Mouse (Mus musculus): ENCODE data around the gene Asic2.
A peak's percentile ranks its signal among the peaks of the same experiment; 100 is the strongest.

Gene Asic2

GRCm38 (mm10) chr11:81115666-81116065 lies 852.6 kb downstream of the Asic2 start:
- no peak for DNase-seq (ENCODE audit: low spot score in 2 of 2)

- no peak for DNase-seq (ENCODE audit: low spot score in 2 of 2)
Measured at GRCm38 (mm10) chr11:81111626-81112025, 856.6 kb downstream of the Asic2 start.

GRCm38 (mm10) chr11:81110049-81110448 lies 858.2 kb downstream of the Asic2 start:
- DNase-seq (ENCODE audit: low spot score in 2 of 2): no peak

GRCm38 (mm10) chr11:81106949-81107348 lies 861.3 kb downstream of the Asic2 start:
- DNase-seq (ENCODE audit: low spot score in 2 of 2): no peak

- DNase-seq (ENCODE audit: low spot score in 2 of 2): no peak
Measured at GRCm38 (mm10) chr11:81100829-81101228, 867.4 kb downstream of the Asic2 start.

GRCm38 (mm10) chr11:81096011-81096410 lies 872.2 kb downstream of the Asic2 start:
- peak; percentile 80 to 84 for DNase-seq (ENCODE audit: low spot score in 2 of 2)

- DNase-seq (ENCODE audit: low spot score in 2 of 2): peak; percentile 46 to 64
Measured at GRCm38 (mm10) chr11:81094581-81094980, 873.7 kb downstream of the Asic2 start.

GRCm38 (mm10) chr11:81092161-81092560 lies 876.1 kb downstream of the Asic2 start:
- DNase-seq (ENCODE audit: low spot score in 2 of 2): no peak

- DNase-seq (ENCODE audit: low spot score in 2 of 2): no peak
Measured at GRCm38 (mm10) chr11:81083822-81084221, 884.4 kb downstream of the Asic2 start.

- DNase-seq (ENCODE audit: low spot score in 2 of 2): peak in 1 of 2 experiments; percentile 42
Measured at GRCm38 (mm10) chr11:81080076-81080805, 888.0 kb downstream of the Asic2 start.

- no peak for DNase-seq (ENCODE audit: low spot score in 2 of 2)
Measured at GRCm38 (mm10) chr11:81079237-81079636, 889.0 kb downstream of the Asic2 start.

- peak; percentile 45 to 50 for DNase-seq (ENCODE audit: low spot score in 2 of 2)
Measured at GRCm38 (mm10) chr11:81071836-81072235, 896.4 kb downstream of the Asic2 start.

GRCm38 (mm10) chr11:81065386-81065785 lies 902.9 kb downstream of the Asic2 start:
- DNase-seq (ENCODE audit: low spot score in 2 of 2): no peak

- DNase-seq (ENCODE audit: low spot score in 2 of 2): no peak
Measured at GRCm38 (mm10) chr11:81064006-81064405, 904.3 kb downstream of the Asic2 start.

GRCm38 (mm10) chr11:81060077-81060476 lies 908.2 kb downstream of the Asic2 start:
- no peak for DNase-seq (ENCODE audit: low spot score in 2 of 2)

GRCm38 (mm10) chr11:81059546-81059945 lies 908.7 kb downstream of the Asic2 start:
- DNase-seq (ENCODE audit: low spot score in 2 of 2): peak; percentile 20 to 34

- DNase-seq (ENCODE audit: low spot score in 2 of 2): no peak
Measured at GRCm38 (mm10) chr11:81057506-81057905, 910.8 kb downstream of the Asic2 start.

- DNase-seq (ENCODE audit: low spot score in 2 of 2): no peak
Measured at GRCm38 (mm10) chr11:81056776-81057175, 911.5 kb downstream of the Asic2 start.

- peak; percentile 58 to 60 for DNase-seq (ENCODE audit: low spot score in 2 of 2)
Measured at GRCm38 (mm10) chr11:81055446-81056145, 912.7 kb downstream of the Asic2 start.

- peak; percentile 41 to 42 for DNase-seq (ENCODE audit: low spot score in 2 of 2)
Measured at GRCm38 (mm10) chr11:81053826-81054225, 914.4 kb downstream of the Asic2 start.

GRCm38 (mm10) chr11:81041671-81042070 lies 926.6 kb downstream of the Asic2 start:
- no peak for DNase-seq (ENCODE audit: low spot score in 2 of 2)

GRCm38 (mm10) chr11:81039976-81040375 lies 928.3 kb downstream of the Asic2 start:
- no peak for DNase-seq (ENCODE audit: low spot score in 2 of 2)

GRCm38 (mm10) chr11:81032151-81032550 lies 936.1 kb downstream of the Asic2 start:
- DNase-seq (ENCODE audit: low spot score in 2 of 2): no peak

Measured in right cerebral cortex, adult 2 months (tissue).